Mouse (Mus musculus) bone marrow, adult 2 months (tissue): ENCODE results near the gene Dhps.

Experiments
- CTCF ChIP-seq: fragments of 200-500 bp; IDR thresholded peaks from 2 replicates; pipeline ENCODE4 v1.5.1; 2011; ENCODE audit warnings: low read length, control low read depth; ENCODE audit not compliant: control insufficient read depth, insufficient read depth
- POLR2A ChIP-seq: fragments of 200-500 bp; IDR thresholded peaks from 2 replicates; pipeline ENCODE4 v1.6.1; 2011; ENCODE audit warnings: low read depth, mild to moderate bottlenecking, control low read depth, low read length, borderline replicate concordance; ENCODE audit not compliant: control insufficient read depth

GRCm38 (mm10) chr8:85057367-85057766 is 14.2 kb upstream of the Dhps start:
- TF ChIP-seq CTCF (no peak), POLR2A (no peak)
